Mouse (Mus musculus) hindbrain, embryonic 10.5 days (tissue): ENCODE measurements around the gene Ldb3. TPM values are rescaled to one million over a fixed set of nuclear protein-coding genes. Genes with fewer than 3 reads are reported as not detected.
A peak's percentile ranks its signal among the peaks of the same experiment; 100 is the strongest.

Experiments used
- DNase-seq: peaks from one replicate; pipeline ENCODE4 v3.0.0-alpha.2; 2017; ENCODE audit warnings: low spot score
- H3K27ac ChIP-seq: fragments of 300-500 bp; sonication (generic); 2 replicates; pipeline ENCODE4 v1.5.1; 2016; ENCODE audit warnings: mild to moderate bottlenecking, moderate library complexity
- H3K27me3 ChIP-seq: fragments of 300-500 bp; sonication (generic); 2 replicates; pipeline ENCODE4 v1.6.1; 2016; ENCODE audit warnings: mild to moderate bottlenecking; ENCODE audit not compliant: poor library complexity, insufficient read depth, severe bottlenecking
- H3K36me3 ChIP-seq: fragments of 300-500 bp; sonication (generic); 2 replicates; pipeline ENCODE4 v1.6.1; 2016; ENCODE audit warnings: mild to moderate bottlenecking, moderate library complexity
- H3K4me1 ChIP-seq: fragments of 300-500 bp; sonication (generic); replicated peaks from 2 replicates; pipeline ENCODE4 v1.6.1; 2016; ENCODE audit warnings: mild to moderate bottlenecking
- H3K4me3 ChIP-seq: fragments of 300-500 bp; sonication (generic); 2 replicates; pipeline ENCODE4 v1.5.1; 2016; ENCODE audit warnings: mild to moderate bottlenecking, moderate library complexity
- H3K9me3 ChIP-seq: fragments of 300-500 bp; sonication (generic); 2 replicates; pipeline ENCODE4 v1.6.1; 2016; ENCODE audit warnings: mild to moderate bottlenecking, moderate library complexity
- WGBS: fragments of 180-500 bp; shearing (Covaris S2); methylation state at CpG from one replicate; pipeline ENCODE4 v1.1.7; 2016; 5-methylcytosine and 5-hydroxymethylcytosine counted together
- polyA plus RNA-seq: library from polyadenylated mRNA; unstranded; fragments of >200 nt; fragmentation: Nextera tagmentation; extraction: Ambion mirVana; gene quantifications from 2 replicates; pipeline ENCODE4 v1.2.1, GENCODE M21; 2016

Ldb3 gene
- polyA plus RNA-seq, 1 experiment from 2014 or later: 0.09 TPM

- Histone ChIP-seq H3K4me3 (no peak overlapping the region), H3K27ac (no peak overlapping the region), H3K27me3 (peaks cover 12% of the 10 kb centered on the region), H3K36me3 (no peaks in the 10 kb centered on the region), H3K4me1 (peaks cover 19% of the 10 kb centered on the region), H3K9me3 (no peaks in the 10 kb centered on the region)
- DNase-seq: no peak
- 92% methylated on average over 7 of the region's 7 CpGs for WGBS
Observed at GRCm38 (mm10) chr14:34566530-34566929, 22.0 kb downstream of the Ldb3 start.

- Histone ChIP-seq H3K9me3 (no peaks in the 10 kb centered on the region), H3K27ac (no peak overlapping the region), H3K4me3 (no peak overlapping the region), H3K27me3 (peaks cover 12% of the 10 kb centered on the region), H3K4me1 (peaks cover 19% of the 10 kb centered on the region), H3K36me3 (no peaks in the 10 kb centered on the region)
- no peak for DNase-seq
- WGBS: 81% methylated on average over 17 of the region's 17 CpGs
Observed at GRCm38 (mm10) chr14:34565711-34566110, 22.8 kb downstream of the Ldb3 start.

- 67% methylated on average over 5 of the region's 5 CpGs for WGBS
- no peaks in the 10 kb centered on the region for H3K9me3 ChIP-seq
- H3K27ac ChIP-seq: no peak overlapping the region
- peaks cover 15% of the 10 kb centered on the region for H3K4me1 ChIP-seq
- no peak overlapping the region for H3K4me3 ChIP-seq
- no peaks in the 10 kb centered on the region for H3K36me3 ChIP-seq
- DNase-seq: no peak
- H3K27me3 ChIP-seq: peaks cover 11% of the 10 kb centered on the region
Observed at GRCm38 (mm10) chr14:34564646-34565045, 23.8 kb downstream of the Ldb3 start.

GRCm38 (mm10) chr14:34562393-34562792 is 26.1 kb downstream of the Ldb3 start:
- H3K27me3 ChIP-seq: no peaks in the 10 kb centered on the region; the same call in 1 of the 2 replicates
- H3K36me3 ChIP-seq: no peaks in the 10 kb centered on the region
- no peak overlapping the region for H3K4me3 ChIP-seq
- DNase-seq: no peak
- peaks cover under 1% of the 10 kb centered on the region; the same call in 1 of the 2 replicates for H3K4me1 ChIP-seq
- H3K27ac ChIP-seq: no peak overlapping the region
- 30% methylated on average over 2 of the region's 2 CpGs for WGBS
- no peaks in the 10 kb centered on the region for H3K9me3 ChIP-seq

- 92% methylated on average over 8 of the region's 8 CpGs for WGBS
- H3K27me3 ChIP-seq: no peaks in the 10 kb centered on the region; the same call in 1 of the 2 replicates
Observed at GRCm38 (mm10) chr14:34561647-34562046, 26.8 kb downstream of the Ldb3 start.

GRCm38 (mm10) chr14:34558947-34559346 is 29.5 kb downstream of the Ldb3 start:
- Histone ChIP-seq H3K27ac (no peak overlapping the region), H3K4me1 (peaks cover 3% of the 10 kb centered on the region; the same call in 1 of the 2 replicates), H3K27me3 (no peaks in the 10 kb centered on the region; the same call in 1 of the 2 replicates), H3K4me3 (no peak overlapping the region), H3K9me3 (no peaks in the 10 kb centered on the region), H3K36me3 (no peaks in the 10 kb centered on the region)
- no peak for DNase-seq
- WGBS: 93% methylated on average over 9 of the region's 9 CpGs

More at GRCm38 (mm10) chr14:34561647-34562046, 26.8 kb downstream of the Ldb3 start:
- DNase-seq: no peak
- Histone ChIP-seq H3K36me3 (no peaks in the 10 kb centered on the region), H3K4me1 (no peaks in the 10 kb centered on the region), H3K27ac (no peak overlapping the region), H3K9me3 (no peaks in the 10 kb centered on the region), H3K4me3 (no peak overlapping the region)

GRCm38 (mm10) chr14:34555211-34555610 is 33.3 kb downstream of the Ldb3 start:
- WGBS: 72% methylated on average over 13 of the region's 13 CpGs

GRCm38 (mm10) chr14:34554047-34554446 is 34.4 kb downstream of the Ldb3 start:
- peaks cover 8% of the 10 kb centered on the region; the same call in 1 of the 2 replicates for H3K4me1 ChIP-seq
- no peaks in the 10 kb centered on the region for H3K9me3 ChIP-seq
- no peaks in the 10 kb centered on the region for H3K36me3 ChIP-seq
- no peak overlapping the region for H3K27ac ChIP-seq
- no peak for DNase-seq
- WGBS: 74% methylated on average over 3 of the region's 3 CpGs
- H3K27me3 ChIP-seq: no peaks in the 10 kb centered on the region
- H3K4me3 ChIP-seq: no peak overlapping the region

More at GRCm38 (mm10) chr14:34555211-34555610, 33.3 kb downstream of the Ldb3 start:
- H3K36me3 ChIP-seq: no peaks in the 10 kb centered on the region
- DNase-seq: no peak
- peaks cover 3% of the 10 kb centered on the region; the same call in 1 of the 2 replicates for H3K4me1 ChIP-seq
- no peaks in the 10 kb centered on the region for H3K9me3 ChIP-seq
- no peaks in the 10 kb centered on the region; the same call in 1 of the 2 replicates for H3K27me3 ChIP-seq
- H3K27ac ChIP-seq: 0 out of 2 replicates have a peak overlapping the region, but pooled peaks have one; percentile 41
- H3K4me3 ChIP-seq: no peak overlapping the region

GRCm38 (mm10) chr14:34553470-34553869 is 35.0 kb downstream of the Ldb3 start:
- no peak overlapping the region for H3K27ac ChIP-seq
- H3K27me3 ChIP-seq: no peaks in the 10 kb centered on the region
- H3K9me3 ChIP-seq: no peaks in the 10 kb centered on the region
- peaks cover 13% of the 10 kb centered on the region; the same call in 1 of the 2 replicates for H3K4me1 ChIP-seq
- no peaks in the 10 kb centered on the region for H3K36me3 ChIP-seq
- DNase-seq: no peak
- H3K4me3 ChIP-seq: no peak overlapping the region
- WGBS: 89% methylated on average over 6 of the region's 6 CpGs

GRCm38 (mm10) chr14:34552226-34552625 is 36.3 kb downstream of the Ldb3 start:
- Histone ChIP-seq H3K4me3 (no peak overlapping the region), H3K9me3 (no peaks in the 10 kb centered on the region), H3K27ac (no peak overlapping the region), H3K27me3 (peaks cover 8% of the 10 kb centered on the region), H3K4me1 (peaks cover 18% of the 10 kb centered on the region; the same call in 1 of the 2 replicates), H3K36me3 (no peaks in the 10 kb centered on the region)
- WGBS: 90% methylated on average over 5 of the region's 5 CpGs
- DNase-seq: no peak

GRCm38 (mm10) chr14:34549004-34549671 is 39.3 kb downstream of the Ldb3 start:
- Histone ChIP-seq H3K27me3 (peaks cover 37% of the 10 kb centered on the region), H3K4me3 (peak overlapping the region; percentile 77), H3K4me1 (peaks cover 15% of the 10 kb centered on the region; the same call in 1 of the 2 replicates), H3K36me3 (no peaks in the 10 kb centered on the region), H3K9me3 (no peaks in the 10 kb centered on the region), H3K27ac (peak overlapping the region; percentile 93)
- DNase-seq: peak; percentile 90
- WGBS: under 1% methylated on average over 55 of the region's 55 CpGs

- Histone ChIP-seq H3K4me1 (peaks cover 15% of the 10 kb centered on the region; the same call in 1 of the 2 replicates), H3K27me3 (peaks cover 39% of the 10 kb centered on the region), H3K36me3 (no peaks in the 10 kb centered on the region), H3K27ac (peak overlapping the region; percentile 93), H3K4me3 (peak overlapping the region; percentile 77), H3K9me3 (no peaks in the 10 kb centered on the region)
- whole genome bisulfite sequencing: under 1% methylated on average over 27 of the region's 27 CpGs
- DNase-seq: peak; percentile 72
Observed at GRCm38 (mm10) chr14:34548391-34549001, 40.0 kb downstream of the Ldb3 start.

- H3K36me3 ChIP-seq: no peaks in the 10 kb centered on the region
- H3K27ac ChIP-seq: no peak overlapping the region
- H3K27me3 ChIP-seq: peaks cover 51% of the 10 kb centered on the region
- DNase-seq: no peak
- WGBS: 79% methylated on average over 2 of the region's 2 CpGs
- H3K4me3 ChIP-seq: no peak overlapping the region
- no peaks in the 10 kb centered on the region for H3K9me3 ChIP-seq
- peaks cover 20% of the 10 kb centered on the region; the same call in 1 of the 2 replicates for H3K4me1 ChIP-seq
Observed at GRCm38 (mm10) chr14:34544545-34544944, 43.9 kb downstream of the Ldb3 start.
